Comparison of ENCODE assay signal across 19 mouse cellular contexts in the genomic region with DNA sequence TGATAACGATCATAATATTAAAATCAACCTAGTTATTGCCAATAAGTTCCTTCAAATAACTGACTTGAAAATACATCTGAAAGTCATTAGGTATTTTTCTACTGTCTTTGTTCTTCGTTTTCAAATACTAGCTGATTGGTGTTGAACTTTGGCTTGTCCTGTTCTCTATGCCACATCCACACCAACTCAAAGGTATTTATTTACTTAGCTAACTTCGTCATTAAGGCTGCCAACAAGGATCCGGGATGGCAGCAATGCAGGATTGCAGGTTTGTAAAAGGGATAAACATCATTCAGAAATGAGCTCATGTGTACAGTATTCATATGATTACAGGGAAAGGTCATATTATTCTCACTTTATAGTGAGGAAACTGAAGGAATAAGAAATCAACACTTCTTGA. TPM values are rescaled to one million over a fixed set of nuclear protein-coding genes. Genes with fewer than 3 reads are reported as not detected.
DNase-seq lines count a peak whose midpoint lies in the region; ATAC-seq and TF ChIP-seq lines count a peak whose summit lies in the region.
"Had no signal": no experiment of that assay in that cellular context is flagged by ENCODE, and none has a peak within 500 bp of the region (broad histone marks: within the 10 kb centered on the region; RNA-seq: fewer than 3 reads in every experiment).

No protein-coding gene starts in this region.

- no peaks in the 10 kb centered on the region for H3K36me3 ChIP-seq in kidney, embryonic 14.5 days (ENCODE audit: control insufficient read depth, insufficient read depth, low read length)
- H3K36me3 ChIP-seq in kidney, postnatal 0 days (ENCODE audit: insufficient read depth, low read length), result no peaks in the 10 kb centered on the region
- H3K36me3 ChIP-seq in MEL (ENCODE audit: control insufficient read depth in 1 of 2, insufficient read depth in 2 of 2, low read length in 2 of 2), result peaks cover 0 to 28% of the 10 kb centered on the region in 2 experiments; a peak in 2 of 4 replicates
- no peaks in the 10 kb centered on the region for H3K36me3 ChIP-seq in liver, postnatal 0 days (replicated peaks; ENCODE audit: insufficient read depth, low read length)
- H3K36me3 ChIP-seq in midbrain, embryonic 15.5 days (replicated peaks), result no peaks in the 10 kb centered on the region
- H3K36me3 ChIP-seq: embryonic facial prominence, embryonic 12.5 days; forebrain, embryonic 15.5 days; heart, embryonic 13.5 days had no signal

- H3K27me3 ChIP-seq in kidney, embryonic 14.5 days (ENCODE audit: control insufficient read depth, insufficient read depth, low read length), result no peaks in the 10 kb centered on the region
- H3K27me3 ChIP-seq in kidney, postnatal 0 days (ENCODE audit: insufficient read depth, low read length), result no peaks in the 10 kb centered on the region
- no peaks in the 10 kb centered on the region for H3K27me3 ChIP-seq in MEL (ENCODE audit: control insufficient read depth in 1 of 2, insufficient read depth in 2 of 2, low read length in 2 of 2)
- no peaks in the 10 kb centered on the region for H3K27me3 ChIP-seq in liver, postnatal 0 days (ENCODE audit: insufficient read depth, low read length)
- no peaks in the 10 kb centered on the region for H3K27me3 ChIP-seq in midbrain, embryonic 15.5 days (replicated peaks)
- H3K27me3 ChIP-seq: embryonic facial prominence, embryonic 12.5 days; forebrain, embryonic 15.5 days; heart, embryonic 13.5 days; Patski had no signal

- H3K4me1 ChIP-seq in kidney, embryonic 14.5 days (ENCODE audit: control insufficient read depth, insufficient read depth, low read length), result peaks cover 9% of the 10 kb centered on the region; the same call in 1 of the 2 replicates
- H3K4me1 ChIP-seq in kidney, postnatal 0 days (replicated peaks; ENCODE audit: insufficient read depth, low read length), result peaks cover 8% of the 10 kb centered on the region
- H3K4me1 ChIP-seq in MEL (ENCODE audit: control insufficient read depth in 1 of 2, insufficient read depth in 2 of 2, low read length in 2 of 2), result peaks cover 9 to 16% of the 10 kb centered on the region in 2 experiments
- peaks cover 26% of the 10 kb centered on the region for H3K4me1 ChIP-seq in liver, postnatal 0 days (ENCODE audit: insufficient read depth)
- H3K4me1 ChIP-seq in midbrain, embryonic 15.5 days, result peaks cover 19% of the 10 kb centered on the region

- WGBS in kidney, embryonic 14.5 days, result 77% methylated on average over 4 of the region's 4 CpGs
- WGBS in kidney, postnatal 0 days, result 69% methylated on average over 4 of the region's 4 CpGs
- WGBS in liver, postnatal 0 days (ENCODE audit: insufficient replicate concordance), result 57% methylated on average over 4 of the region's 4 CpGs
- 84% methylated on average over 4 of the region's 4 CpGs for WGBS in midbrain, embryonic 15.5 days

- no peak overlapping the region for H3K27ac ChIP-seq in kidney, embryonic 14.5 days (ENCODE audit: low read depth, low read length)
- H3K27ac ChIP-seq in kidney, postnatal 0 days, result no peak overlapping the region
- H3K27ac ChIP-seq in MEL (ENCODE audit: control insufficient read depth, low read depth, low read length), result peak overlapping the region; percentile 73; the same call in 1 of the 2 replicates
- H3K27ac ChIP-seq in liver, postnatal 0 days (ENCODE audit: low read depth), result peak overlapping the region; percentile 56
- no peak overlapping the region for H3K27ac ChIP-seq in midbrain, embryonic 15.5 days
- H3K27ac ChIP-seq: embryonic facial prominence, embryonic 12.5 days; forebrain, embryonic 15.5 days; heart, embryonic 13.5 days had no signal

- DNase-seq in kidney, adult 11 months, result peak; percentile 45
- peak; percentile 24 for DNase-seq in kidney, postnatal 0 days (ENCODE audit: low spot score)
- DNase-seq in kidney, postnatal 10 days, result no peak
- no peak for DNase-seq in MEL (ENCODE audit: low read depth, low spot score)
- DNase-seq in liver, postnatal 0 days, result no peak
- DNase-seq in layer of hippocampus, adult 8-10 months (ENCODE audit: low spot score in 2 of 2), result no peak
- DNase-seq: adrenal gland, postnatal 25 days; cerebellum, adult 2 months; cerebellum, postnatal 10 days; gastrocnemius, postnatal 36 days; heart, adult 11 months; heart, postnatal 36 days had no signal

- TF ChIP-seq CTCF in kidney, postnatal 0 days (IDR thresholded peaks at IDR 0.05; ENCODE audit: low read depth), result no peak
- TF ChIP-seq CTCF in MEL (IDR thresholded peaks at IDR 0.05 in 2 of 3, conservative IDR thresholded peaks at IDR 0.05 in 1 of 3; ENCODE audit: control insufficient read depth in 1 of 3, insufficient read depth in 1 of 3, low read depth in 2 of 3, low read length in 3 of 3, poor library complexity in 1 of 3, severe bottlenecking in 1 of 3), result no peak
- no peak for TF ChIP-seq CTCF in liver, postnatal 0 days (IDR thresholded peaks at IDR 0.05; ENCODE audit: low read depth)

- H3K4me3 ChIP-seq in kidney, embryonic 14.5 days (ENCODE audit: low read length), result no peak overlapping the region
- no peak overlapping the region for H3K4me3 ChIP-seq in kidney, postnatal 0 days (replicated peaks; ENCODE audit: low read depth, low read length)
- H3K4me3 ChIP-seq in MEL (ENCODE audit: control insufficient read depth in 1 of 2, insufficient read depth in 1 of 2, low read depth in 2 of 2, low read length in 2 of 2), result peak overlapping the region in 1 of 2 experiments; percentile 56; a peak in 2 of 4 replicates
- H3K4me3 ChIP-seq in liver, postnatal 0 days (ENCODE audit: low read depth, low read length), result no peak overlapping the region
- H3K4me3 ChIP-seq in midbrain, embryonic 15.5 days, result no peak overlapping the region
- H3K4me3 ChIP-seq: embryonic facial prominence, embryonic 12.5 days; forebrain, embryonic 15.5 days; heart, embryonic 13.5 days had no signal

- no peaks in the 10 kb centered on the region for H3K9me3 ChIP-seq in kidney, embryonic 14.5 days (ENCODE audit: control insufficient read depth, low read length)
- H3K9me3 ChIP-seq in kidney, postnatal 0 days (replicated peaks; ENCODE audit: low read length), result no peaks in the 10 kb centered on the region
- H3K9me3 ChIP-seq in MEL (replicated peaks; ENCODE audit: insufficient read depth, low read length), result no peaks in the 10 kb centered on the region
- H3K9me3 ChIP-seq in liver, postnatal 0 days (ENCODE audit: low read length), result no peaks in the 10 kb centered on the region
- no peaks in the 10 kb centered on the region for H3K9me3 ChIP-seq in midbrain, embryonic 15.5 days
- H3K9me3 ChIP-seq: embryonic facial prominence, embryonic 12.5 days; forebrain, embryonic 15.5 days; heart, embryonic 13.5 days had no signal

- H3K9ac ChIP-seq in kidney, embryonic 14.5 days (ENCODE audit: low read depth, low read length), result no peak overlapping the region
- no peak overlapping the region for H3K9ac ChIP-seq in kidney, postnatal 0 days (ENCODE audit: low read depth, low read length)
- peak overlapping the region; percentile 47 for H3K9ac ChIP-seq in MEL (ENCODE audit: control insufficient read depth, low read depth, low read length, poor library complexity, severe bottlenecking)
- no peak overlapping the region for H3K9ac ChIP-seq in liver, postnatal 0 days (replicated peaks)
- H3K9ac ChIP-seq in midbrain, embryonic 15.5 days, result no peak overlapping the region
- H3K9ac ChIP-seq: embryonic facial prominence, embryonic 12.5 days; forebrain, embryonic 15.5 days; heart, embryonic 13.5 days had no signal

- H3K4me2 ChIP-seq in kidney, embryonic 14.5 days (replicated peaks; ENCODE audit: low read depth, low read length), result no peak overlapping the region
- no peak overlapping the region for H3K4me2 ChIP-seq in kidney, postnatal 0 days (ENCODE audit: low read length)
- H3K4me2 ChIP-seq in liver, postnatal 0 days (ENCODE audit: low read depth, low read length), result no peak overlapping the region
- no peak overlapping the region for H3K4me2 ChIP-seq in midbrain, embryonic 15.5 days
- H3K4me2 ChIP-seq: embryonic facial prominence, embryonic 12.5 days; forebrain, embryonic 15.5 days; heart, embryonic 13.5 days had no signal

- no peak for TF ChIP-seq EP300 in MEL (IDR thresholded peaks at IDR 0.05; ENCODE audit: low read depth in 1 of 2, low read length in 2 of 2)
- TF ChIP-seq EP300 in liver, postnatal 0 days (IDR thresholded peaks at IDR 0.05; ENCODE audit: low read depth), result 0 out of 2 replicates have a peak, but pooled peaks have one; percentile 10

- no peak for ATAC-seq in kidney, embryonic 14.5 days (ENCODE audit: low FRiP score, low TSS enrichment)
- ATAC-seq in kidney, postnatal 0 days (replicated peaks; ENCODE audit: low FRiP score, low read depth), result no peak
- ATAC-seq in liver, postnatal 0 days, result no peak
- ATAC-seq in midbrain, embryonic 15.5 days (replicated peaks), result no peak
- ATAC-seq: activated CD4-positive, CD25-positive, alpha-beta regulatory T cell, adult 4 months; forebrain, embryonic 15.5 days; Patski had no signal

- no peak for TF ChIP-seq POLR2A in MEL (IDR thresholded peaks at IDR 0.05; ENCODE audit: control insufficient read depth in 1 of 2, insufficient read depth in 1 of 2, low read depth in 1 of 2, low read length in 2 of 2, poor library complexity in 1 of 2)

- peaks cover 15% of the 10 kb centered on the region for H3K79me2 ChIP-seq in MEL (ENCODE audit: control insufficient read depth, insufficient read depth, low read length, poor library complexity)

- no peak for TF ChIP-seq RAD21 in MEL (IDR thresholded peaks at IDR 0.05; ENCODE audit: low read depth, low read length)

TF ChIP-seq in MEL, 35 proteins besides CTCF, POLR2A, EP300 and RAD21:
- TF ChIP-seq POLR2AphosphoS2 (IDR thresholded peaks at IDR 0.05; ENCODE audit: low read length) (no peak), JUND (IDR thresholded peaks at IDR 0.05; ENCODE audit: low read depth, low read length) (no peak), BHLHE40 (IDR thresholded peaks at IDR 0.05; ENCODE audit: borderline replicate concordance, low read depth, low read length) (no peak), TAL1 (IDR thresholded peaks at IDR 0.05; ENCODE audit: low read length) (no peak), RCOR1 (IDR thresholded peaks at IDR 0.05; ENCODE audit: low read depth, low read length) (0 out of 2 replicates have a peak, but pooled peaks have one; percentile 14), GABPA (IDR thresholded peaks at IDR 0.05; ENCODE audit: low read depth, low read length) (no peak), KAT2A (conservative IDR thresholded peaks at IDR 0.05; ENCODE audit: low read depth, low read length) (no peak), USF1 (IDR thresholded peaks at IDR 0.05; ENCODE audit: low read depth, low read length) (no peak)

RNA-seq across cellular contexts. Expression of a gene that starts 2.2 kb away (rescaled TPM):
- 9.1 and 21.7 TPM in 2 replicates for polyA plus RNA-seq in kidney, embryonic 14.5 days (2014; fragmentation: Nextera tagmentation; extraction: Ambion mirVana)
- 11.2 and 11.7 TPM in 2 replicates for polyA plus RNA-seq in kidney, postnatal 0 days (2015; fragmentation: Nextera tagmentation; extraction: Ambion mirVana)
- 13.4 and 15.6 TPM in 2 replicates for total RNA-seq in MEL (2012; rRNA removed)
- 10 to 100 TPM in 1 of 2 experiments, not detected in 1; 11.6 TPM for polyA plus RNA-seq in MEL (2012; ENCODE audit: insufficient read depth in 1 of 2, insufficient read length in 2 of 2, low read depth in 1 of 2, low replicate concordance in 2 of 2, missing spikeins in 1 of 2)
- 3.7 and 5.2 TPM in 2 replicates for polyA plus RNA-seq in liver, postnatal 0 days (2015; fragmentation: Nextera tagmentation; extraction: Ambion mirVana)
- total RNA-seq in layer of hippocampus, adult 8-10 months (2022), result 10 to 100 TPM; 35.0 to 40.3 (median 36.6) TPM
- polyA plus RNA-seq in midbrain, embryonic 15.5 days (2015; fragmentation: Nextera tagmentation; extraction: Ambion mirVana), result 20.3 and 22.3 TPM in 2 replicates

Comparison
In these comparisons a context has a peak if more than half of its experiments do, and no peak if none do; other contexts are left out.
1. DNase-seq: peak in kidney, adult 11 months (single experiment) and kidney, postnatal 0 days (single experiment); none in kidney, postnatal 10 days (single experiment), MEL (single experiment), liver, postnatal 0 days (single experiment) and layer of hippocampus, adult 8-10 months (0 of 2).
2. H3K27ac ChIP-seq: peak in MEL (single experiment) and liver, postnatal 0 days (single experiment); none in kidney, embryonic 14.5 days (single experiment), kidney, postnatal 0 days (single experiment) and midbrain, embryonic 15.5 days (single experiment).